In genomic region chr3:95916760-95917159, GRCm38 (mm10) we compare ENCODE assay signal across 1 mouse cellular context.
A peak's percentile ranks its signal among the peaks of the same experiment; 100 is the strongest.
TF ChIP-seq lines count a peak whose summit lies in the region.

No protein-coding gene starts in this region.

TF ChIP-seq in CH12.LX, 34 proteins besides CTCF, POLR2A, EP300 and RAD21:
- peak; percentile 43; the same call in 1 of the 2 replicates for TF ChIP-seq ZNF384 (IDR thresholded peaks at IDR 0.05; ENCODE audit: low read depth, low read length)
- TF ChIP-seq USF2 (conservative IDR thresholded peaks at IDR 0.05; ENCODE audit: low read depth, low read length): no peak
